Mouse (Mus musculus): ENCODE measurements around the gene Mcrs1. TPM values are rescaled to one million over a fixed set of nuclear protein-coding genes. Genes with fewer than 3 reads are reported as not detected.
"Not testable (repeated sequence)": the region's sequence is repeated elsewhere in the genome, so short reads cannot be mapped to it uniquely, and the experiment has no call there.

Mcrs1 gene
- polyA plus RNA-seq, 1 experiment from 2014 or later = 64.2 TPM

- H3K4me3 ChIP-seq (ENCODE audit: low read depth, low read length) = no peak overlapping the region
- no peak overlapping the region for H3K4me2 ChIP-seq (replicated peaks; ENCODE audit: low read depth)
- H3K27ac ChIP-seq (replicated peaks) = no peak overlapping the region
- no peaks in the 10 kb centered on the region for H3K27me3 ChIP-seq (ENCODE audit: control insufficient read depth, insufficient read depth, low read length)
- 83% methylated on average over 9 of the region's 9 CpGs for WGBS
- ATAC-seq (ENCODE audit: low FRiP score, low TSS enrichment) (no peak), DNase-seq (ENCODE audit: low spot score) (no peak)
- no peak overlapping the region for H3K9ac ChIP-seq (ENCODE audit: low read length)
- H3K36me3 ChIP-seq (ENCODE audit: control insufficient read depth, insufficient read depth, low read length) = peaks cover 22% of the 10 kb centered on the region; the same call in 1 of the 2 replicates
- no peaks in the 10 kb centered on the region for H3K9me3 ChIP-seq (ENCODE audit: control insufficient read depth, low read length)
- no peak for TF ChIP-seq EP300 (optimal IDR thresholded peaks at IDR 0.05)
- no peak for TF ChIP-seq CTCF (IDR thresholded peaks at IDR 0.05; ENCODE audit: low read depth)
- no peaks in the 10 kb centered on the region for H3K4me1 ChIP-seq (replicated peaks; ENCODE audit: control insufficient read depth, insufficient read depth)
These were observed 2.8 kb downstream of the Mcrs1 start for GRCm38 (mm10) chr15:99248972-99249371.

GRCm38 (mm10) chr15:99246736-99247135 is 5.0 kb downstream of the Mcrs1 start:
- not testable (repeated sequence) for H3K9ac ChIP-seq (ENCODE audit: low read length); H3K4me3 ChIP-seq (ENCODE audit: low read depth, low read length); H3K4me1 ChIP-seq (replicated peaks; ENCODE audit: control insufficient read depth, insufficient read depth); DNase-seq (ENCODE audit: low spot score); H3K9me3 ChIP-seq (ENCODE audit: control insufficient read depth, low read length); H3K4me2 ChIP-seq (replicated peaks; ENCODE audit: low read depth); ATAC-seq (ENCODE audit: low FRiP score, low TSS enrichment); H3K27ac ChIP-seq (replicated peaks); H3K27me3 ChIP-seq (ENCODE audit: control insufficient read depth, insufficient read depth, low read length)
- WGBS = 88% methylated on average over 6 of the region's 6 CpGs
- H3K36me3 ChIP-seq (ENCODE audit: control insufficient read depth, insufficient read depth, low read length) = peaks cover 27% of the 10 kb centered on the region; the same call in 1 of the 2 replicates

GRCm38 (mm10) chr15:99242045-99242444 is 9.7 kb downstream of the Mcrs1 start:
- Histone ChIP-seq H3K27ac (replicated peaks) (no peak overlapping the region), H3K9ac (ENCODE audit: low read length) (no peak overlapping the region), H3K9me3 (ENCODE audit: control insufficient read depth, low read length) (no peaks in the 10 kb centered on the region), H3K4me3 (ENCODE audit: low read depth, low read length) (no peak overlapping the region), H3K4me1 (replicated peaks; ENCODE audit: control insufficient read depth, insufficient read depth) (no peaks in the 10 kb centered on the region), H3K36me3 (ENCODE audit: control insufficient read depth, insufficient read depth, low read length) (peaks cover 21% of the 10 kb centered on the region; the same call in 1 of the 2 replicates), H3K27me3 (ENCODE audit: control insufficient read depth, insufficient read depth, low read length) (no peaks in the 10 kb centered on the region), H3K4me2 (replicated peaks; ENCODE audit: low read depth) (no peak overlapping the region)
- ATAC-seq (ENCODE audit: low FRiP score, low TSS enrichment) = 0 out of 2 replicates have a peak, but pooled peaks have one; percentile 14
- WGBS = 91% methylated on average over 9 of the region's 10 CpGs
- DNase-seq (ENCODE audit: low spot score) = no peak
- no peak for TF ChIP-seq CTCF (IDR thresholded peaks at IDR 0.05; ENCODE audit: low read depth)
- TF ChIP-seq EP300 (optimal IDR thresholded peaks at IDR 0.05) = no peak

GRCm38 (mm10) chr15:99241249-99241648 is 10.5 kb downstream of the Mcrs1 start:
- Histone ChIP-seq H3K9me3 (ENCODE audit: control insufficient read depth, low read length) (no peaks in the 10 kb centered on the region), H3K27me3 (ENCODE audit: control insufficient read depth, insufficient read depth, low read length) (no peaks in the 10 kb centered on the region), H3K4me2 (replicated peaks; ENCODE audit: low read depth) (no peak overlapping the region), H3K4me3 (ENCODE audit: low read depth, low read length) (no peak overlapping the region), H3K4me1 (replicated peaks; ENCODE audit: control insufficient read depth, insufficient read depth) (no peaks in the 10 kb centered on the region), H3K36me3 (ENCODE audit: control insufficient read depth, insufficient read depth, low read length) (peaks cover 15% of the 10 kb centered on the region; the same call in 1 of the 2 replicates), H3K27ac (replicated peaks) (no peak overlapping the region), H3K9ac (ENCODE audit: low read length) (no peak overlapping the region)
- TF ChIP-seq CTCF (IDR thresholded peaks at IDR 0.05; ENCODE audit: low read depth) = no peak
- no peak for TF ChIP-seq EP300 (optimal IDR thresholded peaks at IDR 0.05)
- DNase-seq (ENCODE audit: low spot score) (no peak), ATAC-seq (ENCODE audit: low FRiP score, low TSS enrichment) (no peak)
- WGBS = 75% methylated on average over 4 of the region's 4 CpGs

- H3K27me3 ChIP-seq (ENCODE audit: control insufficient read depth, insufficient read depth, low read length) = no peaks in the 10 kb centered on the region
- ATAC-seq (ENCODE audit: low FRiP score, low TSS enrichment) = no peak
- 79% methylated on average over 4 of the region's 4 CpGs for WGBS
- no peak overlapping the region for H3K4me3 ChIP-seq (ENCODE audit: low read depth, low read length)
- DNase-seq (ENCODE audit: low spot score) = no peak
- peaks cover 14% of the 10 kb centered on the region; the same call in 1 of the 2 replicates for H3K36me3 ChIP-seq (ENCODE audit: control insufficient read depth, insufficient read depth, low read length)
- no peak overlapping the region for H3K9ac ChIP-seq (ENCODE audit: low read length)
- peak; percentile 63 for TF ChIP-seq CTCF (IDR thresholded peaks at IDR 0.05; ENCODE audit: low read depth)
- no peak for TF ChIP-seq EP300 (optimal IDR thresholded peaks at IDR 0.05)
- H3K9me3 ChIP-seq (ENCODE audit: control insufficient read depth, low read length) = no peaks in the 10 kb centered on the region
- H3K4me2 ChIP-seq (replicated peaks; ENCODE audit: low read depth) = no peak overlapping the region
- no peak overlapping the region for H3K27ac ChIP-seq (replicated peaks)
- H3K4me1 ChIP-seq (replicated peaks; ENCODE audit: control insufficient read depth, insufficient read depth) = no peaks in the 10 kb centered on the region
These were observed 11.6 kb downstream of the Mcrs1 start for GRCm38 (mm10) chr15:99240129-99240528.

- no peaks in the 10 kb centered on the region for H3K27me3 ChIP-seq (ENCODE audit: control insufficient read depth, insufficient read depth, low read length)
- no peaks in the 10 kb centered on the region for H3K9me3 ChIP-seq (ENCODE audit: control insufficient read depth, low read length)
- 0 out of 2 replicates have a peak, but pooled peaks cover 4% of the 10 kb centered on the region for H3K36me3 ChIP-seq (ENCODE audit: control insufficient read depth, insufficient read depth, low read length)
- TF ChIP-seq EP300 (optimal IDR thresholded peaks at IDR 0.05) (no peak), CTCF (IDR thresholded peaks at IDR 0.05; ENCODE audit: low read depth) (no peak)
- ATAC-seq (ENCODE audit: low FRiP score, low TSS enrichment) (no peak), DNase-seq (ENCODE audit: low spot score) (no peak)
- no peak overlapping the region for H3K27ac ChIP-seq (replicated peaks)
- WGBS = 73% methylated on average over 11 of the region's 11 CpGs
- no peak overlapping the region for H3K4me3 ChIP-seq (ENCODE audit: low read depth, low read length)
- no peak overlapping the region for H3K9ac ChIP-seq (ENCODE audit: low read length)
- H3K4me1 ChIP-seq (replicated peaks; ENCODE audit: control insufficient read depth, insufficient read depth) = no peaks in the 10 kb centered on the region
- H3K4me2 ChIP-seq (replicated peaks; ENCODE audit: low read depth) = no peak overlapping the region
These were observed 13.8 kb downstream of the Mcrs1 start for GRCm38 (mm10) chr15:99238006-99238405.
